Mouse (Mus musculus) adrenal gland, postnatal 0 days (tissue): ENCODE results near the gene Capg. TPM values are rescaled to one million over a fixed set of nuclear protein-coding genes. Genes with fewer than 3 reads are reported as not detected.

Experiments used
- polyA plus RNA-seq: library from polyadenylated mRNA; unstranded; fragments of >200 nt; fragmentation: Nextera tagmentation; extraction: Ambion mirVana; gene quantifications from 2 replicates; pipeline ENCODE4 v1.2.1, GENCODE M21; 2015

The Capg gene
- polyA plus RNA-seq: 136 and 161 TPM in 2 replicates

GRCm38 (mm10) chr6:72544283-72544987, at the start of gene Capg:
Gene Capg, plus strand, starts transcription at chr6:72544391.

GRCm38 (mm10) chr6:72521607-72522006, 22.6 kb upstream of the Capg start, which contains the start of gene Sh2d6:
Gene Sh2d6, minus strand, starts transcription at chr6:72521707.

GRCm38 (mm10) chr6:72597956-72598753, 54.0 kb downstream of the Capg start, which contains the start of the genes Elmod3 and Retsat:
Gene Elmod3, minus strand, starts transcription at chr6:72598413.
Gene Retsat, plus strand, starts transcription at chr6:72598475.

Other genes starting within 250 kb of the Capg start
- 1.5 and 1.7 TPM in 2 replicates for gene Sftpb, start 239.8 kb upstream of the Capg start, polyA plus RNA-seq
- 22.1 and 29.7 TPM in 2 replicates for gene Usp39, start 199.2 kb upstream of the Capg start, polyA plus RNA-seq
- gene 0610030E20Rik, start 197.1 kb upstream of the Capg start, polyA plus RNA-seq: 15.5 and 22.8 TPM in 2 replicates
- gene Tmem150a, start 188.9 kb upstream of the Capg start, polyA plus RNA-seq: 14.2 and 17.5 TPM in 2 replicates
- gene Rnf181, start 177.4 kb upstream of the Capg start, polyA plus RNA-seq: 235 and 553 TPM in 2 replicates
- 69.2 and 73.9 TPM in 2 replicates for gene Vamp5, start 163.9 kb upstream of the Capg start, polyA plus RNA-seq
- gene Vamp8, start 153.7 kb upstream of the Capg start, polyA plus RNA-seq: 239 and 264 TPM in 2 replicates
- 13.8 and 27.7 TPM in 2 replicates for gene Ggcx, start 130.1 kb upstream of the Capg start, polyA plus RNA-seq
- 168 and 223 TPM in 2 replicates for gene Mat2a, start 104.8 kb upstream of the Capg start, polyA plus RNA-seq
- 0.40 and 0.41 TPM in 2 replicates for gene Sh2d6, start 22.7 kb upstream of the Capg start, polyA plus RNA-seq
- gene Elmod3, start 54.0 kb downstream of the Capg start, polyA plus RNA-seq: 11.5 and 21.9 TPM in 2 replicates
- 30.3 and 63.9 TPM in 2 replicates for gene Retsat, start 54.1 kb downstream of the Capg start, polyA plus RNA-seq
- 37.9 and 61.3 TPM in 2 replicates for gene Tgoln1, start 72.6 kb downstream of the Capg start, polyA plus RNA-seq
- 12.9 and 13.8 TPM in 2 replicates for gene Tcf7l1, start 244.9 kb downstream of the Capg start, polyA plus RNA-seq